Mouse (Mus musculus): ENCODE results near the gene Ctsw.
"Not testable (repeated sequence)": the region's sequence is repeated elsewhere in the genome, so short reads cannot be mapped to it uniquely, and the experiment has no call there.

The Ctsw gene

GRCm38 (mm10) chr19:5468374-5468773 is at the start of gene Ctsw:
TSS of gene Ctsw (minus strand) at chr19:5468507.
- DNase-seq (ENCODE audit: low spot score), result no peak

GRCm38 (mm10) chr19:5516906-5517505 is 48.7 kb upstream of the Ctsw start:
- DNase-seq (ENCODE audit: low spot score), result no peak

DNA sequence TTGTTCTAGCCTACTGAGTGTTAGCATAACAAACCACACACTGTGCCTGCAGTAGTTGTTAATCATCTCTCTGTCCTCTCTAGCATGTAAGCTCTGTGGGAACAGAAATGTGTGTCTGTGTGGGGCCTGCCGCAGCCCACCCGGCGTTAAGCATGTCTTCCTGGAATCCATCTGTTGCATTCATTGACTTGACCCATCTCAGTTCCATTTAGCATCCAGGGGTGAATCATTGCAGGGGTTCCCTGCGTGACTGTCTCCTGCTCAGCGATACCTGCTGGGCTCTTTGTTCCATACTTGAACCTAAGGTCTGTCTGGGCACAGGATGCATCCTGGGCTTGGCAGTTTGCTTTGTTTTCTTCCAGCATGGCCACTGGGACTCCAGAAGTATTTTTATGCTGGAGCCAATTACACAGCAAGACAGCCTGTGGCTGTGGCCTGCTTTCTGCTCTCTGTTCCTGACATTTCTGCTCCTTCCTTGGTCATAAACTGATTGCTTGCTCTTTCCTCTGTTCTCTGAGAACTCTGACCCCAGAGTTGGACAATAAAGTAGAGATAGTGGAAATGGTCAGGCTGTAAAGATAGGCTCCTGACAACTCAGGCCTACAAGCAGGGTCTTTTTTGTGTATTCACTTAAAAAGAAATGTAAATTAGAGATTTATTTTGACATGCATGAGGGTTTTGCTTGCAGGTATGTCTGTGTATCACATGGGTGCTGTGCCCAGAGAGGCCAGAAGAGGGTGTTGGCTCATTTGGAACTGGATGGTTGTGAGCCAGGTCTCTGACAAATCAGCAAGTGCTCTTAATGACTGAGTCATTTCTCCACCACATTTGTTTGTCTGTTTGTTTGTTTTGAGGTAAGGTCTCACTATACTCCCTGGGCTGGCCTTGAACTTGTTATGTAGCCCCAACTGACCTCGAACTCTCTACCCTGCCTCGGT is 47.8 kb upstream of the Ctsw start:
- no peak for DNase-seq (ENCODE audit: low spot score)

DNA sequence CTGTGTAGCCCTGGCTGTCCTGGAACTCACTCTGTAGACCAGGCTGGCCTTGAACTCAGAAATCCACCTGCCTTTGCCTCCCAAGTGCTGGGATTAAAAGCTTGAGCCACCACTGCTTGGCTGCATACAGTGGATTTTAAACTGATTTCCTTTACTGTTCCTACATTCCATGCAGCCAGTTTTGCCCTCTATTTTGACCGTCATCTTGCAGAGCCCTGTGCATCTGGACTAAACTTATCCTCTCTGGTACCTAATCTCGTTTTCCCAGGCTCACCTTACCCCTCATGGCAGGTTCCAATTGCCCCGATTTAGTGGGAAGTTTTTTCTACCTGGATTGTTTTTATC is 44.7 kb upstream of the Ctsw start:
- DNase-seq (ENCODE audit: low spot score), result no peak

GRCm38 (mm10) chr19:5512091-5513004 is 44.0 kb upstream of the Ctsw start:
- DNase-seq (ENCODE audit: low spot score), result no peak

DNA sequence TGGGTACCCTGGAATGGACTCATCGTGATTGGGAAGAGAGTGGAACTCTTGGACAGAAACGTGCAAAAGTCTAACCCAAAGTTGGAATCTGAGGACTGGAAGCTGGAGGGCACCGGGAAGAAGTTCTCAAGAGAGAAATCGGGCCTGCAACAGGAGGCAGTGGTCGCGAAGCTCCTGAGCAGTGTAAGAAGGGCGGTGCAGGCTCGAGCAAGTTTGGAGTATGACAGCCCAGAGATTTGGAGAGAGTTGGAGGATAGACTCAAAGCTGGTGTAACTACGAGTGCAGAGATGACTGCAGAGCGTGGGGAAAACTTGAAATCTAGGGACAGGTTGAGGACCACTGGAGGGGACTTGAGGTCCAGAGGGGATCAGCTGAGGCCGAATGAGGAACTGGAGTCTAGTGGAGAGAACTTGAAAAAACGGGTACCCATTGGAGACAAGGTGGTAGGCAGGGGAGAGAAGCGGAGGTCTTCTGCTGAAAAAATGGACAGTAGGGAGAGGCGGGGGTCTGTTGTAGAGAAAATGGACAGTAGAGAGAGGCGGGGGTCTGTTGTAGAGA is 42.8 kb upstream of the Ctsw start:
- peak; percentile 19 for DNase-seq (ENCODE audit: low spot score)

GRCm38 (mm10) chr19:5510031-5511026 is 42.0 kb upstream of the Ctsw start, which contains the start of gene Snx32:
TSS of gene Snx32 (minus strand) at chr19:5510538.
- DNase-seq (ENCODE audit: low spot score), result peak; percentile 90

DNA sequence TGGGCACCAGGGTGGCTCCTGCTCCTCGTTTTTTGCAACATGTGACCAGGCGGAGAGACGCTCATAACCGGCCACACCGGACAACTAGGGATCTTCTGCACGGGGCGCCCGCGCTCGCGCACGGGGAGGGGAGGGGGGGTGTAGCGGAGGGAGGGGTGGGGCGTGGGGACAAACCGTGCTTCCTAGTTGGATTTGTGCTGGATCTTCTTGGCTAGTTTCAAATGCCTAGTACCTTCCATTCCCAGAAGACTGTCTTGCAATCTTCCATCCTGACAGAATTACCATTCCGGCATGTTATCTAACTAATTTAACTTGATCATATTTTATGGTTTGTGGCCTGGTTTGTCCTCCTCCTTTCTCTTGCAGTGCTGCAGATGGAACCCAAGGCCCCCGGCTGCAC is 35.4 kb upstream of the Ctsw start, which contains the start of gene 1700020D05Rik:
Gene 1700020D05Rik (minus strand): TSS at position 101 of the 400 bp plus-strand sequence.
- DNase-seq (ENCODE audit: low spot score), result no peak

- no peak for DNase-seq (ENCODE audit: low spot score)
Measured at GRCm38 (mm10) chr19:5500330-5500875, 32.1 kb upstream of the Ctsw start.

DNA sequence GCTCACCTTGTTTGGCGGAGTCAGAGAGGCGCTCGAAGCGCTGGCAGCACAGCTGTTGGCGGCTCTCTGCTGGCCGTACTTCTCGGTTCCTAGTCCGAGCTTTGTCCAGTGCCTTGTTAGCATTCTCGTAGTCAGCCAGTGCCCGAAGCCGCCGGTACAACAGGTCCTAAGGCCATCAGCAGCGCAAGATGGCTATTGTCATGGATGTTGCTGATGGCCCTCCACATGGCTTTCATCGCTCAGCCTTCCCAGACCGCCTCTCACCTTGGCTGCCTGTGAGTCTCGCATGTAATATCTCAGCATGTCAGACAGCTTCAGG is 27.7 kb upstream of the Ctsw start:
- no peak for DNase-seq (ENCODE audit: low spot score)

DNA sequence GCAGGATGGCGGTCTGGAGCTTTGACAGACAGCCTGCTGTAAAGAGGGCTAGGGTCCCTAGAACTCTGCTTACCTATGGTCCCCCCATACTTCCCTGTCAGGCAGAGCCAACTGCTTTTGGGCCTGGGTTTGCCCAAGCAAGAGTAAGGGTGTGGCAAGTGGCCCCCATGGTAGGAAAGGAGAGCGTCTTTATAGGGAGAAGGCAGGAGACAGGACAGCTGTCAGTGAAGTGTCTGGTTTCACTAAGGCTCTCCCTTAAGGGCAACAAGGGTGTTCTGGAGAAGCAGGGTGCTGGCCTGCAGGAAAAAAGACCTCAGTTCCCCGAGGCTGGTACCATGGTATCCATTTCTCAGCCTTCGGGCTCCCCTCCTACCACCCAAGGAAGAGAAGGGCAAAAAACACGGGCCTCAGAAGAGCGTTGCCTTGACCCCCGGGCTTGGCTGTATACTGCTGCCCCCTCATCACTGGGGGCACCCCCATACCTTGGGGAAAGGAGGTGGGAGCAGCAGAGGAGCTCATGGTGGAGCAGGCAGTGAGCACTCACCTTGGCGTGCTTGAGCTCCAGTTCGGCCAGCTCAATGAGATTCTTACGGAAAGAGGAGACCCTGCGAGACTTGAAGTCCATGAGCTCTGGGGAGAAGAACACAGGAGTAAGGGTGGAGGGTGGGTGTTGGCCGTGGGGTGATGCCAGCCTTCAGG is 27.2 kb upstream of the Ctsw start:
- DNase-seq (ENCODE audit: low spot score), result no peak

- no peak for DNase-seq (ENCODE audit: low spot score)
Measured at GRCm38 (mm10) chr19:5494314-5494713, 26.0 kb upstream of the Ctsw start.

- not testable (repeated sequence) for DNase-seq (ENCODE audit: low spot score)
Measured at GRCm38 (mm10) chr19:5493301-5493721, 25.0 kb upstream of the Ctsw start.

GRCm38 (mm10) chr19:5492641-5493040 is 24.3 kb upstream of the Ctsw start:
- no peak for DNase-seq (ENCODE audit: low spot score)

DNA sequence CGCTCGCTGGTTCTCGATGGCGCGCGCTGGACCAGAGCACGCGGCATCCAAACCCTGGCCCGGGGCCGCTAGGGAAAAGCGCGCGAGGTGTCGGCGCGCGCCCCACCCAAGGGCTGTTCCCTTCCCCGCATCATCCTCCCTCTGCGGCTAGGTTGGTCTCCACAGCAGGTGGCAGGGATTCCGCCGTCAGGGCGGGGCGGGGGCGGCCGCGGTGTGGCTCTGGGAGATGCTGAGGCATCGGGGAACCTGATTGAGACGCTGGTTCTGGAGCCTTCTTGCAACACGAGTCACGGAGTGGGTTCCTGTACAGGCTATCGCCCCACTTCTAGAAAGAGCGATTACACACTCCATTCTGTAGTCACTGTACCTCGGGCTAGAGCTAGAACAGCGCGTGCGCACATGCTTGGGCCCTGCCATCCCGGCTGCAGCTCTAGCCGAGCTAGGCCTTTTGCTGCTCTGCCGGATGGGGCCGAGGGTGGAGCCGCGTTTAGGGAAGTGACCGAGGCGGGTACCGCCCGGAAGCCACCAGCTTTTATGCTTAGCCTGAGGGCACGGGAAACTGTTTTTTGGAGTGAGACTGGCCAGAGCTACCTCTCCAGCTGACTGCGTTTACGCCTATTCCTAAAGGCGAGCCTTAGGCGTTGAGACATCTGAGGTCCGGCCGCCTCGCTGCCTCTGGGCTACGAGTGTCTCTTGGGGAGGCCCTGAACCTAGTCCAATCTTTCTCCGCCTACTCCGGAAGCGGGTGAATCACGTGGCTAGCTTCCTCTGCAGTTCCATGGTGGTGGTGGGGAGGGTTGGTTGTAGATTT is 22.8 kb upstream of the Ctsw start:
- DNase-seq (ENCODE audit: low spot score), result peak; percentile 82

- peak; percentile 91 for DNase-seq (ENCODE audit: low spot score)
Measured at GRCm38 (mm10) chr19:5490313-5490897, 22.1 kb upstream of the Ctsw start, which contains the start of gene Cfl1. TSS of gene Cfl1 (plus strand) at chr19:5490455.

GRCm38 (mm10) chr19:5489721-5490120 is 21.4 kb upstream of the Ctsw start:
- DNase-seq (ENCODE audit: low spot score), result not testable (repeated sequence)

- DNase-seq (ENCODE audit: low spot score), result peak; percentile 95
Measured at GRCm38 (mm10) chr19:5488878-5489571, 20.7 kb upstream of the Ctsw start.
